Mouse (Mus musculus): ENCODE measurements around the gene Gm7879. TPM values are rescaled to one million over a fixed set of nuclear protein-coding genes. Genes with fewer than 3 reads are reported as not detected.
A peak's percentile ranks its signal among the peaks of the same experiment; 100 is the strongest.

The Gm7879 gene
- polyA plus RNA-seq, 1 experiment from 2014 or later = 0.39 TPM

DNA sequence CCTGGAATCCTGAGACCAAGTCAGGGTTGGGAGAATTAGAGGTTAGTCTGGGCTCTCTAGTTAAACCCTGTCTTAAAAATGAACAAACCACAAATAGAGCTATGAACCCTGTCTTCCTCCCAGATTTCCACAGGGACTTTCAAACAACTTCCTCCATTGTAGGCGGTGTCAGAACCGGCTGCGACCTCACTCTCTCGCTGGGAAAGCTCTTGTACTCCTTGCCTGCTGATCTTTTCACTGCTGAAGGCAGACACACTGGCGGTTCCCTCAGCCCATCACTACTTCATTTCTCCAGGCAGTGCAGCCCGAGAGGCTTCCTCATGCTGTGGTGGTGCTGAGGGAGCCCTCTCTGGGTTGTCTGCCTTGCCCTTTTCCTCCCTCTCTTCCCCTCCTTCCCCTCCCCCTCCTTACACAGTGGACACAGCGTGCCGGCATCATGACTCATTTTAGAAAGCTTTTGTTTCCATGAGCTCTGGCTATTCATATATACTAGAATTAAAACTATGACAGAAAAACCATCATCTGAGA is 35.9 kb downstream of the Gm7879 start:
- Histone ChIP-seq H3K36me3 (no peaks in the 10 kb centered on the region), H3K27me3 (peaks cover 3% of the 10 kb centered on the region; the same call in 1 of the 2 replicates), H3K4me3 (peak overlapping the region; percentile 43), H3K4me1 (replicated peaks) (peaks cover 9% of the 10 kb centered on the region), H3K4me2 (peak overlapping the region; percentile 74), H3K27ac (peak overlapping the region; percentile 72), H3K9me3 (replicated peaks) (no peaks in the 10 kb centered on the region), H3K9ac (0 out of 2 replicates have a peak overlapping the region, but pooled peaks have one; percentile 25)
- WGBS = 6% methylated on average over 8 of the region's 8 CpGs
- peak; percentile 31; the same call in 1 of the 2 replicates for ATAC-seq (replicated peaks; ENCODE audit: insufficient number of reproducible peaks, insufficient read depth, low FRiP score, low read depth)

DNA sequence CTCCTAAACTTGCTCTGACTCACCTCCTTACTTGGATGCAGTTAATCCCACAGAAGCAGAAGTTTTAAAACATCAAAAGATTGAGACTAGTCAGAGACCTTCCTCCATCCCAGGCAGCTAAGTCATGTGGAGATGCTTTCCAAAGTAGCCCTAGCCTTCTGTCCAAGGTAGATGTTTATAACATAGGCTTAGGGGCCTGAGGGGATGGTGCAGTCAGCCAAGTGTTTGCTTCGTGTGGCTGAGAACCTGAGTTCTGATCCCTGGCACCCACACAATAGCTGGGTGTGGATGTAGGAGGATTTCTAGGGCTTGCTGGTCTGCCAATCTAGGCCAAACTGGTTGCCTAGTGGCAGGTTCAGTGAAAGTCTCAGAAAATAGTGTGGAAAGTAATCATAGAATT is 40.3 kb downstream of the Gm7879 start:
- H3K4me2 ChIP-seq = no peak overlapping the region
- WGBS = 48% methylated on average over 1 of the region's 1 CpGs
- H3K27ac ChIP-seq = no peak overlapping the region
- peaks cover 4% of the 10 kb centered on the region for H3K4me1 ChIP-seq (replicated peaks)
- no peaks in the 10 kb centered on the region for H3K36me3 ChIP-seq
- no peak overlapping the region for H3K9ac ChIP-seq
- H3K27me3 ChIP-seq = no peaks in the 10 kb centered on the region
- no peaks in the 10 kb centered on the region for H3K9me3 ChIP-seq (replicated peaks)
- no peak overlapping the region for H3K4me3 ChIP-seq
- ATAC-seq (replicated peaks; ENCODE audit: insufficient number of reproducible peaks, insufficient read depth, low FRiP score, low read depth) = no peak

DNA sequence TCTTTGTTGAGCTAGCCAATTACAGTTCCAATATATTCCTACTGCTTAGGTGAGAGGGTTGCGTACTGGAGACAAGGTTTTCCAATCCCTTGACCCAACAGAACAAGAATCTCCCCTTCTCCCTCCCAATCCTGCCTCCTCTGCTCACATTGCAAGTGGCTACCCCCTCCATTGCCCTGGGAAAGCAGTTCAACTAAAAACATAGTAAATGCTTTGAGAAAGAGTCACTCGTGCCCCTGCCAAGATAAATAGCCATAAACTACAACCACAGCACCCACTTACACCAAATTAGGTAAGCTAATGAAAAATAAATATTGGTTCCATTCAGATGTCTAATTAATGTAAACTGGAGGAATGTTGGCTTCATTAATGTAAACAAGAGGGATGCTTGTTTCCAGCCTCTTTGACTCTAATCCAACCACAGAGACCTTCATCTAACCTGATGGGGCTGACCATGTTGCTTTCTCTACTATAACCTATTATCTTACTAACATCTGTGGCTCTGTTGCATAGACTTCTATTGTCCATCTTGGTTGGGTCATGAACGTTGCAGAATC is 47.0 kb downstream of the Gm7879 start:
- no peaks in the 10 kb centered on the region for H3K9me3 ChIP-seq (replicated peaks)
- H3K9ac ChIP-seq = no peak overlapping the region
- no peak for ATAC-seq (replicated peaks; ENCODE audit: insufficient number of reproducible peaks, insufficient read depth, low FRiP score, low read depth)
- H3K4me3 ChIP-seq = no peak overlapping the region
- no peak overlapping the region for H3K27ac ChIP-seq
- 79% methylated on average over 3 of the region's 3 CpGs for WGBS
- no peaks in the 10 kb centered on the region for H3K27me3 ChIP-seq
- H3K4me1 ChIP-seq (replicated peaks) = no peaks in the 10 kb centered on the region
- no peak overlapping the region for H3K4me2 ChIP-seq
- H3K36me3 ChIP-seq = no peaks in the 10 kb centered on the region

DNA sequence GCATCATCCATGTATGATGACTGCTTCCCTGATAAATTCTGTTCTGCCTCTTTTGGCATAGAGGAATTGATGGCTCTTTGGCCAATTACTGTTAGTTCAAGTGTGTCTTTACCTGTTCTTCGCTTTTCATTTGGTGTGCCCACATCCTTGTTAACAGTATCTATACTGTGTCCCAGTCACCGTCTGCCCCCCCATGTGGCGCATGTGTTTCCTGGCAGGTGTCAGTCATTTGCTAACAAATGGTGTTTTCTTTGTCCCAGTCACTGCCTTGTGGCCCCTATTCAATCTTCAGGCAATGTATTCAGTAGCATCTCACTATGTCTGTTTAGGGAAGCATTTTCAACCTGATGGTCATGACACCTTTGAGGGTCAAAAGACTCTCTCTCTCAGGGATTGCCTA is 48.1 kb downstream of the Gm7879 start:
- no peaks in the 10 kb centered on the region for H3K27me3 ChIP-seq
- no peaks in the 10 kb centered on the region for H3K4me1 ChIP-seq (replicated peaks)
- H3K9me3 ChIP-seq (replicated peaks) = no peaks in the 10 kb centered on the region
- 83% methylated on average over 3 of the region's 3 CpGs for WGBS
- no peak overlapping the region for H3K9ac ChIP-seq
- H3K36me3 ChIP-seq = no peaks in the 10 kb centered on the region
- H3K27ac ChIP-seq = no peak overlapping the region
- no peak overlapping the region for H3K4me2 ChIP-seq
- no peak for ATAC-seq (replicated peaks; ENCODE audit: insufficient number of reproducible peaks, insufficient read depth, low FRiP score, low read depth)
- H3K4me3 ChIP-seq = no peak overlapping the region

Other genes starting within 250 kb of the Gm7879 start
- 1.2 and 4.6 TPM in 2 replicates for gene Bst1, start 94.3 kb upstream of the Gm7879 start, polyA plus RNA-seq (2015; fragmentation: Nextera tagmentation; extraction: Ambion mirVana)
- gene Fbxl5, start 91.5 kb upstream of the Gm7879 start, polyA plus RNA-seq (2015; fragmentation: Nextera tagmentation; extraction: Ambion mirVana) = 42.6 and 47.0 TPM in 2 replicates
- 16.6 and 18.6 TPM in 2 replicates for gene Cd38, start 44.6 kb upstream of the Gm7879 start, polyA plus RNA-seq (2015; fragmentation: Nextera tagmentation; extraction: Ambion mirVana)
- gene Fgfbp1, start 68.6 kb downstream of the Gm7879 start, polyA plus RNA-seq (2015; fragmentation: Nextera tagmentation; extraction: Ambion mirVana) = 1.8 and 5.8 TPM in 2 replicates
- 6.5 and 10.3 TPM in 2 replicates for gene Prom1, start 188.9 kb downstream of the Gm7879 start, polyA plus RNA-seq (2015; fragmentation: Nextera tagmentation; extraction: Ambion mirVana)

Data from heart, embryonic 15.5 days (tissue).